Mouse (Mus musculus): Measurements from ENCODE around the gene Nisch. TPM values are rescaled to one million over a fixed set of nuclear protein-coding genes. Genes with fewer than 3 reads are reported as not detected.

The Nisch gene
- polyA plus RNA-seq, 1 experiment, result 524 TPM

GRCm38 (mm10) chr14:31169508-31169907 lies 47.2 kb downstream of the Nisch start:
- Histone ChIP-seq H3K4me3 (ENCODE audit: insufficient read depth, low read length) (no peak overlapping the region), H3K4me1 (ENCODE audit: control insufficient read depth, insufficient read depth, low read length) (no peaks in the 10 kb centered on the region), H3K27ac (ENCODE audit: insufficient read depth, low read length) (no peak overlapping the region)
- TF ChIP-seq POLR2A (IDR thresholded peaks at IDR 0.05; ENCODE audit: low read depth, low read length), result no peak
- no peak for TF ChIP-seq CTCF (IDR thresholded peaks at IDR 0.05; ENCODE audit: borderline replicate concordance, insufficient read depth, low read length)

- H3K4me1 ChIP-seq (ENCODE audit: control insufficient read depth, insufficient read depth, low read length), result no peaks in the 10 kb centered on the region
- no peak within 1 kb of the TSS for H3K27ac ChIP-seq (ENCODE audit: insufficient read depth, low read length)
- H3K4me3 ChIP-seq (ENCODE audit: insufficient read depth, low read length), result no peak within 1 kb of the TSS
- TF ChIP-seq POLR2A (IDR thresholded peaks at IDR 0.05; ENCODE audit: low read depth, low read length) (no peak), CTCF (IDR thresholded peaks at IDR 0.05; ENCODE audit: borderline replicate concordance, insufficient read depth, low read length) (no peak)
These were observed 48.3 kb downstream of the Nisch start, which contains the start of gene Stab1 for GRCm38 (mm10) chr14:31168425-31168824. Gene Stab1, minus strand, starts transcription at chr14:31168641.

- TF ChIP-seq CTCF (IDR thresholded peaks at IDR 0.05; ENCODE audit: borderline replicate concordance, insufficient read depth, low read length), result no peak
- no peak for TF ChIP-seq POLR2A (IDR thresholded peaks at IDR 0.05; ENCODE audit: low read depth, low read length)
- no peak overlapping the region for H3K4me3 ChIP-seq (ENCODE audit: insufficient read depth, low read length)
- H3K4me1 ChIP-seq (ENCODE audit: control insufficient read depth, insufficient read depth, low read length), result no peaks in the 10 kb centered on the region
- H3K27ac ChIP-seq (ENCODE audit: insufficient read depth, low read length), result no peak overlapping the region
These were observed 49.9 kb downstream of the Nisch start for GRCm38 (mm10) chr14:31166827-31167226.

- H3K27ac ChIP-seq (ENCODE audit: insufficient read depth, low read length), result no peak overlapping the region
- no peak overlapping the region for H3K4me3 ChIP-seq (ENCODE audit: insufficient read depth, low read length)
- H3K4me1 ChIP-seq (ENCODE audit: control insufficient read depth, insufficient read depth, low read length), result no peaks in the 10 kb centered on the region
- no peak for TF ChIP-seq POLR2A (IDR thresholded peaks at IDR 0.05; ENCODE audit: low read depth, low read length)
- no peak for TF ChIP-seq CTCF (IDR thresholded peaks at IDR 0.05; ENCODE audit: borderline replicate concordance, insufficient read depth, low read length)
These were observed 50.6 kb downstream of the Nisch start for GRCm38 (mm10) chr14:31165991-31166630.

GRCm38 (mm10) chr14:31165458-31165857 lies 51.3 kb downstream of the Nisch start:
- Histone ChIP-seq H3K27ac (ENCODE audit: insufficient read depth, low read length) (no peak overlapping the region), H3K4me1 (ENCODE audit: control insufficient read depth, insufficient read depth, low read length) (no peaks in the 10 kb centered on the region), H3K4me3 (ENCODE audit: insufficient read depth, low read length) (no peak overlapping the region)
- no peak for TF ChIP-seq POLR2A (IDR thresholded peaks at IDR 0.05; ENCODE audit: low read depth, low read length)
- no peak for TF ChIP-seq CTCF (IDR thresholded peaks at IDR 0.05; ENCODE audit: borderline replicate concordance, insufficient read depth, low read length)

- Histone ChIP-seq H3K27ac (ENCODE audit: insufficient read depth, low read length) (no peak overlapping the region), H3K4me3 (ENCODE audit: insufficient read depth, low read length) (no peak overlapping the region), H3K4me1 (ENCODE audit: control insufficient read depth, insufficient read depth, low read length) (no peaks in the 10 kb centered on the region)
- no peak for TF ChIP-seq POLR2A (IDR thresholded peaks at IDR 0.05; ENCODE audit: low read depth, low read length)
These were observed 51.7 kb downstream of the Nisch start for GRCm38 (mm10) chr14:31165010-31165409.

- TF ChIP-seq CTCF (IDR thresholded peaks at IDR 0.05; ENCODE audit: borderline replicate concordance, insufficient read depth, low read length), result no peak
- TF ChIP-seq POLR2A (IDR thresholded peaks at IDR 0.05; ENCODE audit: low read depth, low read length), result no peak
- Histone ChIP-seq H3K4me1 (ENCODE audit: control insufficient read depth, insufficient read depth, low read length) (no peaks in the 10 kb centered on the region), H3K27ac (ENCODE audit: insufficient read depth, low read length) (no peak overlapping the region), H3K4me3 (ENCODE audit: insufficient read depth, low read length) (no peak overlapping the region)
These were observed 52.7 kb downstream of the Nisch start for GRCm38 (mm10) chr14:31164067-31164466.

GRCm38 (mm10) chr14:31161638-31162037 lies 55.1 kb downstream of the Nisch start:
- no peak overlapping the region for H3K4me3 ChIP-seq (ENCODE audit: insufficient read depth, low read length)
- TF ChIP-seq CTCF (IDR thresholded peaks at IDR 0.05; ENCODE audit: borderline replicate concordance, insufficient read depth, low read length) (no peak), POLR2A (IDR thresholded peaks at IDR 0.05; ENCODE audit: low read depth, low read length) (no peak)
- no peak overlapping the region for H3K27ac ChIP-seq (ENCODE audit: insufficient read depth, low read length)
- no peaks in the 10 kb centered on the region for H3K4me1 ChIP-seq (ENCODE audit: control insufficient read depth, insufficient read depth, low read length)

GRCm38 (mm10) chr14:31161191-31161590 lies 55.6 kb downstream of the Nisch start:
- TF ChIP-seq POLR2A (IDR thresholded peaks at IDR 0.05; ENCODE audit: low read depth, low read length) (no peak), CTCF (IDR thresholded peaks at IDR 0.05; ENCODE audit: borderline replicate concordance, insufficient read depth, low read length) (no peak)
- no peak overlapping the region for H3K4me3 ChIP-seq (ENCODE audit: insufficient read depth, low read length)
- no peak overlapping the region for H3K27ac ChIP-seq (ENCODE audit: insufficient read depth, low read length)

GRCm38 (mm10) chr14:31160196-31161150 lies 56.3 kb downstream of the Nisch start:
- Histone ChIP-seq H3K4me3 (ENCODE audit: insufficient read depth, low read length) (no peak overlapping the region), H3K27ac (ENCODE audit: insufficient read depth, low read length) (no peak overlapping the region), H3K4me1 (ENCODE audit: control insufficient read depth, insufficient read depth, low read length) (no peaks in the 10 kb centered on the region)
- TF ChIP-seq POLR2A (IDR thresholded peaks at IDR 0.05; ENCODE audit: low read depth, low read length) (no peak), CTCF (IDR thresholded peaks at IDR 0.05; ENCODE audit: borderline replicate concordance, insufficient read depth, low read length) (no peak)

More at GRCm38 (mm10) chr14:31161191-31161590, 55.6 kb downstream of the Nisch start:
- H3K4me1 ChIP-seq (ENCODE audit: control insufficient read depth, insufficient read depth, low read length), result no peaks in the 10 kb centered on the region
